Mouse (Mus musculus) fat pad, adult 2 months (tissue): ENCODE results near the gene Tmem63c.

ENCODE experiments used
- DNase-seq: peaks from one replicate; pipeline ENCODE4 v3.0.0-alpha.2; 2011; ENCODE audit warnings: low read depth, low spot score; ENCODE audit errors: extremely low read depth

Tmem63c gene

GRCm38 (mm10) chr12:87127256-87127655 lies 106.1 kb downstream of the Tmem63c start:
- DNase-seq: no peak

DNA sequence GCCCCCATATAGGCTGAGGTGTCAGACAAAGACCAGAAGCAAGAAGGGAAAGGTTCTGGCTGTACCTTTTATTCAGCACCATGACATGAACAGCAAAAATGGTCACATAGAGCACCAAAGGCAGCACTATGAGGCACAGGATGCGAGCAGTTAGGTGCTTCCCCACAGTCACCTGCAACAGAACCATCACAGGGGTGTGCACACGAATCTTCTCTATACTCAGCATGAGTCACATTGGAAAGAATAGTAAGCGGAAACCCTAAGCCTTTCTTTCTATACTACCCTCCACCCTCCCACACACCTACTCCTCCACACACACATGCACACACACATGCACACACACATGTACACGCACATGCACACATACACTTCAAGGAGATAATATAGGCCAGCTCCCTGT lies 109.1 kb downstream of the Tmem63c start:
- no peak for DNase-seq

DNA sequence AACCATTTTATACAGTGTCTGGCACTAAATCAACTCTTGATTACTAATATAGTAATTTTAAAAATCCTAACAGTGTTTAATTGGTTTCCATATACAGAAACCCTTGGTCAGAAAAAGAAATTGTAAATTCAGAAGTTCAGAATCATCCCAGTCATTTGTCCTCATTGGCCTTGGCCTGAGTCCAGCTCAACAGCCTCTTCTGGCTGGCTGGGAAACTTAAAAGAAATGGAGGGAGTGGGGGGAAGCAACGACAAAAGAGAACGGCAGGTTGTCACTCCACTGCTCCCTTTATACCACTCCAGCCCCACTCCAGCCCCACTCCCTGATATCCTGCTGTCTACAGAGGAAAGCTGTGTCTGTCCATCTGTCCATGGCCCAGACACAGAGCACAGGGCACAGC lies 110.0 kb downstream of the Tmem63c start:
- no peak for DNase-seq

DNA sequence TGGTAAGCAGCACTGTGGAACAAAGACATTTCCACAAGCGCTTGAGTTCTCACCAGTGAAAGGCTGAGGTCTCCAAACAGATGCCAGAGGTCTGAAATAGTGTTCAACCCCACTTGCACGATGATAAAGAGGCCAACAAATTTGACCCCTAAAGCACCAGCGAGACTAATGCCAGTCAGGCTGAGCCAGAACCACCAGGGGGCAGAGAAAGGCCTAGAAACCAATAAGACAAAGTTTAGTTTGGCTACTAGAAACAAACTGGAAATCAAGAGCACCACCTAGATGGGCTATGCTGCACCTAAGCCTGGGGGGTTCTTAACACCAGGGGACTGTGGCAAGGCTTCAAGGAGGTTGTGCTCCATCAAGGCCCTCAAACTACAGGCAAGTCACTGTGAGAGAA lies 110.5 kb downstream of the Tmem63c start:
- no peak for DNase-seq

GRCm38 (mm10) chr12:87132210-87132609 lies 111.1 kb downstream of the Tmem63c start:
- no peak for DNase-seq

DNA sequence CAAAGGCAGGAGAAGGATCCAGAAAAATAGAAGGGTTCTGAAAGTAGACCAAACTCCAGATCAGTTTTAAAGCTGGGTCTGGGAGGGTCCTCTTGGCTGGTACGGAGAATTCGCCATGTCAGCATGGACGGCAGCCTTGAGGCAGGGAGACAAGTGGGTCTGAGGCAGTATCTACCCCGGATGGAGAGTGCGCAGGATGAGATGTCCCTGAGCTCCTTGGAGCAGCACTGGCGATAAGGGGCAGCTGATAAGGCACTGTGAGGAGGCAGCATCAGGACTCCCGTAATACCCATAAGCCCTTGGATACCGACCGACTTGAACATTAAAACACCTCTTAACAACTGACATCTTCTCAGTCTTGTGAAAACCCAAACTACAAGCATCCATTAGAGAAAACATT lies 111.6 kb downstream of the Tmem63c start:
- no peak for DNase-seq

DNA sequence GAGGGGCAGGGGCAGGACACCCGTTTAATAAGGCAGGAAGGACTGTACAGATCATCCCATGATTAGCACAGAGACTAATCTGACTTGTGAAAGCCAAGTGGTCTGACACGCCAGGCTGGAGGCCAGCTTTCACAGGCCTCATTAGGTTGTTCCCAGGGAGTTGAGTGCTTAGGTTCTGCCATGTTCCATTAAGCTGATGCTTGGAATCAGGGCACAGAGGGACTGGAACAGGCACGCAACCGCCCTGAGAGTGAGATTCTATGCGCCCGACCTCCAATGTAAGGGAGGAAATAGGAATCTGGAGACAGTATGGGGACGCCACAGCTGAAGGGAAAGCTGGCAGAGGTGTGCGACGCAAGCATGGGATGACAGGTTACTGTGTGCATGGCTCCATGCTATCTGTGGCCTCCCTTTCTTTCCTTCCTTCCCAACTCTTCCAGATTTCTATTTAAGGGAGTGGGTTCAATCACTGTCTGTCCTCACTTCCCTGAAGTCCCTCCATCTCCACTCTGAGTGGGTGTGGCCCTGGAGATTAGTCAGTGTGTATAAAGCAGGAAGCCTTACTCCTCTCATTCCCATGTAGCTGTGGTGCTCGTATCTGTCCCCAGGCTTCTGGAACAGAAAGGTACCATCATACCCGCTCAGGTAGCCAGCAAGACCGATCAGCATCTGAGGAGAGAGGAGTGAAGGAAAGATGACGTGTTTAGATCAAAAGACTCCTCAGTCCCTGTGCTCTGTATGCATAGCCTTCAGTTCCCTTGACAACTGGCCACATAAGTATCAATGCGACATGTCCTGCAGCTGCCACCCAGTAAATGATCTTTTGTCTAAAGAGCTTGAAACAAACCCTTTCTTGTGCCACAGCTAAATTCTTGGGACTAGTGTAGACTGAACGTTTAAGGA lies 116.5 kb downstream of the Tmem63c start:
- no peak for DNase-seq

- no peak for DNase-seq
These were observed 117.2 kb downstream of the Tmem63c start for GRCm38 (mm10) chr12:87138342-87138701.

DNA sequence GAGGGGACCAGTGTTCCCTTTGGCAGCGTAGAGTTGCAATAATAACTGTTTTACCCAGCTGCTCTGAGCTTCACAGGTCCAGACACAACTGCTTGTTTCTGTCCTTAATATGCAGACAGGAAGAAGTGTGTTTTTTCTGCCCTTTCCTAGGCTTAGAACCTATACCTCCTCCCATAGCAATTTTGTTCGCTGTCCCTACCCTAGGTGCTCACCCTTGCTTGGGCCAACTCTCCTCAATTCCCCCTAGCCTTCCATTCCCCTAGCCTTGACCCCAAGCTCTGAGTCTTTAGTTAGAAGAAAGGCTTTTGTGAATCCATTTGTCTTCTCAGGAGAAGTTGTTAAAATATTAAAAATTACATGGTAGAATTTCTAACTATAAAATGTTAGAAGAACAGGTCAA lies 117.6 kb downstream of the Tmem63c start:
- no peak for DNase-seq
